Mouse (Mus musculus) CD4-positive naive resting alpha-beta T cell, adult 76 days (primary cell): Measurements from ENCODE around the gene Hoxc11. TPM values are rescaled to one million over a fixed set of nuclear protein-coding genes. Genes with fewer than 3 reads are reported as not detected.

Experiments used
- total RNA-seq: library from RNA; stranded (reverse); gene quantifications from one replicate; pipeline ENCODE4 v1.2.4, GENCODE M21; 2023

Gene Hoxc11
- not detected for total RNA-seq

DNA sequence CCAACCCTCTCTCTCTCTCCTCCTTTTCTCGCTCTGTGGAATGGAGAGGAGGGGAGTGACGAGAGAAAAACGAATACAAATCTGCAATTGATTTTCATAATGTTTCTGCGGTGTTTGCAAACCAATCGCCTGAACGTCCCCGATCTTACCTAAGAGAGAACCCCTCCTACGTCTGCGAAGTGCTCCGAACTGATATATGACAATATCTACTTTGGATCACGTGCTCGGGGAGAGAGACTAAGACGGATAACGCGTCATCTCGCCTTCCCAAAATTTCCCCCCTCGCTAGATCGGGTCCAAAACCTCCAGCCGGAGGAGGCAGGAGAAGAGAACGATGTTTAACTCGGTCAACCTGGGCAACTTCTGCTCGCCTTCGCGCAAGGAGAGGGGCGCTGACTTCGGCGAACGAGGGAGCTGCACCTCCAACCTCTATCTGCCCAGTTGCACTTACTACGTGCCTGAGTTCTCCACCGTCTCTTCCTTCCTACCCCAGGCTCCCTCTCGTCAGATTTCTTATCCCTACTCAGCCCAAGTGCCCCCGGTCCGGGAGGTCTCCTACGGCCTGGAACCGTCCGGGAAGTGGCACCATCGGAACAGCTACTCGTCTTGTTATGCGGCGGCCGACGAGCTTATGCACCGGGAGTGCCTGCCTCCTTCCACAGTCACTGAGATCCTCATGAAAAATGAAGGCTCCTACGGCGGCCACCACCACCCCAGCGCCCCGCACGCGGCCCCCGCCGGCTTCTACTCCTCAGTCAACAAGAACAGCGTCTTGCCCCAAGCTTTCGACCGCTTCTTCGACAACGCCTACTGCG, at the start of gene Hoxc11:
TSS of gene Hoxc11 (plus strand) at position 236 of the 815 bp plus-strand sequence.

DNA sequence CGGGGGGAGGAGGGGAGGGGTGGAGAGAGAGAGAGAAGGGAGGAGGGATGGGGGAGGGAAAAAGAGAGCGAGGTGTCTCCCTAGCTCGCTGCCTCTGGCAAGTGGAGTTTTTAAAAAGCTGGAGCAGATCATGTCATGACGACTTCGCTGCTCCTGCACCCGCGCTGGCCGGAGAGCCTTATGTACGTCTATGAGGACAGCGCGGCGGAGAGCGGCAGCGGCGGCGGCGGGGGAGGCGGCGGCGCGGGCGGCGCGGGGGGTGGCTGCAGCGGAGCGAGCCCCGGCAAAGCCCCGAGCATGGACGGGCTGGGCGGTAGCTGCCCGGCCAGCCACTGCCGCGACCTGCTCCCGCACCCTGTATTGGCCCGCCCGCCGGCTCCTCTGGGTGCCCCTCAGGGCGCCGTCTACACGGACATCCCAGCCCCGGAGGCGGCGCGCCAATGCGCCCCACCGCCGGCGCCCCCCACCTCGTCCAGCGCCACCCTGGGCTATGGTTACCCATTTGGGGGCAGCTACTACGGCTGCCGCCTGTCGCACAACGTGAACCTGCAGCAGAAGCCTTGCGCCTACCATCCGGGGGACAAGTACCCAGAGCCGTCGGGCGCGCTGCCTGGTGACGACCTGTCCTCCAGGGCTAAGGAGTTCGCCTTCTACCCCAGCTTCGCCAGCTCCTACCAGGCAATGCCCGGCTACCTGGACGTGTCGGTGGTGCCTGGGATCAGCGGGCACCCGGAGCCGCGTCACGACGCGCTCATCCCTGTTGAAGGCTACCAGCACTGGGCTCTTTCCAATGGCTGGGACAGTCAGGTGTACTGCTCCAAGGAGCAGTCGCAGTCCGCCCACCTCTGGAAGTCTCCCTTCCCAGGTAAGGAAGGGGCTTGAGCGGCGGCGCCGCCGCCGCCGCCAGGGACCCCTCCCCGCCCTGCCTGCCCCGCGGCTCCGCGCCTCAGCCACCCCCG, 32.9 kb upstream of the Hoxc11 start, which contains the start of gene Hoxc13:
TSS of gene Hoxc13 (plus strand) at position 51 of the 959 bp plus-strand sequence.

DNA sequence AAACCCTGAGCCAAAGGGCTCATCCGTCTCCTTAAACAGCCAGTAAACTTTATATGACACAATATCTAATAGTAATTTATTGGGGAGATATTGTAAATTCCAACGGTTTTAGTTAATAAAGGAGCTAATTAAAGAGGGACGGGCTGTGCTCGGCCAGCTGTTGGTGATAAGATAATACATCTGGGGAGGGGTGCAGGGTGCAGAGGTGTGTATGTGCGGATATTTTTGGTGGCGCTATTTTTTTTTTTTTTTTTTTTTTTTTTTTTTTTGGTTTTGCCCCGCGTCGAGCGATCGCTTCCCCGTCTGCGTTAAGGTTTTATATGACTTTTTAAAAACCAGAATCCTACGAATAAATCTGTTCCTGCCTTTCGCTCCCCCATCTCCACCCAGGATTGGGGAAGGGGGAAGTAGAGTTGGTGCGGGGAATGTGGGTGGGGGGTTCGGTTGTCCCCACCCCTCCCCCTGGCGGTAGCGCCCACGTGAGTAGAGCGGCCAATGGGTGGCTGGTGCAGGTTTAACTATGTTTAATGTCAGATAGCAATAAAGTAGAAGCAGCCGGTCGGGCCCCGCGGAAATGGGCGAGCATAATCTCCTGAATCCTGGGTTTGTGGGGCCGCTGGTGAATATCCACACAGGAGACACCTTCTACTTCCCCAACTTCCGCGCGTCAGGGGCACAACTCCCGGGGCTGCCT, 17.8 kb upstream of the Hoxc11 start, which contains the start of gene Hoxc12:
TSS of gene Hoxc12 (plus strand) at position 479 of the 694 bp plus-strand sequence.

DNA sequence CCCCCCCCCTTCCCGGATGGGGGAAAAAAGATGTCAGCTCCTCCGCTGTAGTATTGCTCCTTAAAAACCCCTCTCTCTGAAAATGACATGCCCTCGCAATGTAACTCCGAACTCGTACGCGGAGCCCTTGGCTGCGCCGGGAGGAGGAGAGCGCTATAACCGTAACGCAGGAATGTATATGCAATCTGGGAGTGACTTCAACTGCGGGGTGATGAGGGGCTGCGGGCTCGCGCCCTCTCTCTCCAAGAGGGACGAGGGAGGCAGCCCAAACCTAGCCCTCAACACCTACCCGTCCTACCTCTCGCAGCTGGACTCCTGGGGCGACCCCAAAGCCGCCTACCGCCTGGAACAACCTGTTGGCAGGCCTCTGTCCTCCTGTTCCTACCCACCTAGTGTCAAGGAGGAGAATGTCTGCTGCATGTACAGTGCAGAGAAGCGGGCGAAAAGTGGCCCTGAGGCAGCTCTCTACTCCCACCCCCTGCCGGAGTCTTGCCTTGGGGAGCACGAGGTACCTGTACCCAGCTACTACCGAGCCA, 12.6 kb downstream of the Hoxc11 start, which contains the start of gene Hoxc10:
TSS of gene Hoxc10 (plus strand) at position 21 of the 536 bp plus-strand sequence.

DNA sequence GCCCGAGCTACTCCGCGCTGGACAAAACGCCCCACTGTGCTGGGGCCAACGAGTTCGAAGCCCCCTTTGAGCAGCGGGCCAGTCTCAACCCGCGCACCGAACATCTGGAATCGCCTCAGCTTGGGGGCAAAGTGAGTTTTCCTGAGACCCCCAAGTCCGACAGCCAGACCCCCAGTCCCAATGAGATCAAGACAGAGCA, 13.0 kb downstream of the Hoxc11 start, which contains the start of gene Hoxc5:
TSS of gene Hoxc5 (plus strand) at position 132 of the 199 bp plus-strand sequence.

DNA sequence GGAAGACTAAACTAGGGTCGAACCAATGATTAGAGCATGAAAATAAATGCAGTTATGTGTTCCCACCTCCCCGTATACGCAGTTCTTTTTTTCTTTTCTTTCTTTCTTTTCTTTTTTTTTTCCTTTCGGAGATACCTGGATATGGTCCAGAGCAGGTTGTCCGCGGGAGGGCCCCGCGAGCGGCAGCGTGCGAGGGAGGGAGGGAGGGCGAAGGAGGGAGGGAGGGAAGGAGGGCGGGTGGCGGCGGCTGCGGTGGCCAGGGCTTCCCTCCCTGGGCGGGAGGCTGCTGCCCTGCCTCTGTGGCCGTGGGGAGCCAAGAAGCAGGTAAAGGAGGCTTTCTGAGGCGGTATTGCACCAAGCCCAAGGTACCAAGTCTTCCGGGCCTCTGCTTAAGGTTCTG, 21.9 kb downstream of the Hoxc11 start, which contains the start of gene Hoxc9:
TSS of gene Hoxc9 (plus strand) at position 269 of the 400 bp plus-strand sequence.

DNA sequence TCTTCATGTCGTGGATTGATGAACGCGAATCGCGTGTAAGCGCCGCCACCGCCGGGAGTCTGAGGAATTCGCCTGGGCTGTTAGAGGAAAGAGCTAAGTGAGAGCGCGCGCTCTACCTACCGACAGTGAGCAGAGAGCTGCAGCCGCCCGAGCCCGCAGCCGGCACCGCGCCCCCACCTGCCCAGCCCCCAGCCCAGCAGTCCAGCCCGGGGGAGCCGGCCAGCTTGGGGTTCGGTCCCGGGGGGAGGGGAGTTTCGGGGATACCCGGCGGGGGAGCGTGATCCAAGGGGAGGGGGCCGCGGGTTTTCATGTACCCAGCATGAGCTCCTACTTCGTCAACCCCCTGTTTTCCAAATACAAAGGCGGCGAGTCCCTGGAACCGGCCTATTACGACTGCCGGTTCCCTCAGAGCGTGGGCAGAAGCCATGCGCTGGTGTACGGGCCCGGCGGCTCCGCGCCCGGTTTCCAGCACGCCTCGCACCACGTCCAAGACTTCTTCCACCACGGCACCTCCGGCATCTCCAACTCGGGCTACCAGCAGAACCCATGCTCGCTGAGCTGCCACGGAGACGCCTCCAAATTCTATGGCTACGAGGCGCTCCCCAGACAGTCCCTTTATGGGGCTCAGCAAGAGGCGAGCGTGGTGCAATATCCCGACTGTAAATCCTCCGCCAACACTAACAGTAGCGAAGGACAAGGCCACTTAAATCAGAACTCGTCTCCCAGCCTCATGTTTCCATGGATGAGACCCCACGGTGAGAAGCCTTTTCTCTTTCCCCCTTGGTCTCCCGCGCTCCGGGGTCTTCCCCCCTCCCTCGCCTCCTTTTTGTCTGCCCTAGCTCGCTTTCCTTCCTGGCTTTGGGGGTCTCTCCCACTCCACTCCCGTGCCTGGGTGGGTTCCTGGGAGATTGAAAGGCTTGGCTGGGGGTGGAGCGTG, 36.5 kb downstream of the Hoxc11 start, which contains the start of gene Hoxc8:
TSS of gene Hoxc8 (plus strand) at position 147 of the 937 bp plus-strand sequence.

DNA sequence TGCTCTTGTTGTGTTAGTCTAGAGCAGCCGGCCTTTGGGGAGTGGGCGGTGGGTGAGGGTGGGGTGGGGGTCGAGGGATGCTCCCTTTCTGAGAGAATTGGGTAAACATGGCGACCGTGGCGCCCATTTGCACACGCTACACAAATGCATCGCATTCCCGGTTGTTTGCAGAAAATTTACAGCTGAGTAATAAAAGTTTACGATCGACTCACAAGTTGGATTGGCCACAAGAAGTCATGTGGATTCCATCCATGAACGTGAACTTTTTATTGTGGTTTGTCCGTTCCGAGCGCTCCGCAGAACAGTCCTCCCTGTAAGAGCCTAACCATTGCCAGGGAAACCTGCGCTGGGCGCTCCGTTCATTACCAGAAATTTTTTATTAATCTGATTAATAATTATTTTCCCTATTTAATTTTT, 43.7 kb downstream of the Hoxc11 start, which contains the start of gene Hoxc6:
TSS of gene Hoxc6 (plus strand) at position 319 of the 417 bp plus-strand sequence.

Other genes with a start within 250 kb of the Hoxc11 start
- gene Calcoco1, start 232.2 kb upstream of the Hoxc11 start, total RNA-seq = 41.9 TPM
- not detected for gene Hoxc13, start 33.3 kb upstream of the Hoxc11 start, total RNA-seq
- not detected for gene Hoxc12, start 17.7 kb upstream of the Hoxc11 start, total RNA-seq
- not detected for gene Hoxc10, start 12.4 kb downstream of the Hoxc11 start, total RNA-seq
- not detected for gene Hoxc5, start 13.0 kb downstream of the Hoxc11 start, total RNA-seq
- not detected for gene Hoxc9, start 22.0 kb downstream of the Hoxc11 start, total RNA-seq
- not detected for gene Hoxc8, start 36.2 kb downstream of the Hoxc11 start, total RNA-seq
- not detected for gene Hoxc6, start 43.8 kb downstream of the Hoxc11 start, total RNA-seq
- gene Hoxc4, start 64.5 kb downstream of the Hoxc11 start, total RNA-seq = not detected
- gene Smug1, start 212.7 kb downstream of the Hoxc11 start, total RNA-seq = 6.0 TPM